Mouse (Mus musculus) C2C12 (cell line): ENCODE results near the gene Nmb.

Experiments
- CTCF ChIP-seq: IDR thresholded peaks from one replicate; pipeline ENCODE4 v1.5.1; 2011; ENCODE audit not compliant: control insufficient read depth, insufficient read depth, insufficient read length
- MAX ChIP-seq: IDR thresholded peaks from one replicate; pipeline ENCODE4 v1.6.1; 2011; ENCODE audit warnings: mild to moderate bottlenecking, control low read depth
- USF1 ChIP-seq: IDR thresholded peaks from one replicate; pipeline ENCODE4 v1.6.1; 2011; ENCODE audit warnings: low read depth, mild to moderate bottlenecking, control low read depth, moderate library complexity

DNA sequence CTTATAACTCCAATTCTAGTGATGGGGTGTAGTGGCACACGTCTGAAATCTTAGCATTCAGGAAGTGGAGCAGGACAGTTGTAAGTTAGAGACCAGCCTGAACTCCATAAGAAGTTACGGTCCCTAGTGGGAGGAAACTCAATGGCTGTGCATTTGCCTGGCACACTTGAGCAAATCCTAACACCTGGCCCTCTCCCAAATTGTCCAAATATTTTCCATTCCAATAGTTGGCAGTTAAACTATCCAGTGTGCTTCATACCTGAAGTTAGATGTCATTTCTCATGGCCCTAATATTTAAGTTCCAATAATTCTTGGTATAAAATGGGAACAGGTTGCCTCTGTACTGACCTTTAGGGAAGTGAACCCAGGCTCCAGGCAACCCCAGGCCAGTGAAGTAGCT is 36.2 kb downstream of the Nmb start:
- TF ChIP-seq CTCF = no peak
- no peak for TF ChIP-seq MAX
- TF ChIP-seq USF1 = no peak
